Mouse (Mus musculus) thymus, adult 2 months (tissue): Measurements from ENCODE around the gene Ldb3.

ENCODE experiments used
- CTCF ChIP-seq: fragments of 200-500 bp; IDR thresholded peaks from 2 replicates; pipeline ENCODE4 v1.5.1; 2012; ENCODE audit warnings: mild to moderate bottlenecking, control low read depth, low read length, moderate library complexity, borderline replicate concordance; ENCODE audit not compliant: control insufficient read depth, poor library complexity, insufficient read depth; ENCODE audit errors: extremely low read depth
- POLR2A ChIP-seq: fragments of 200-500 bp; IDR thresholded peaks from 2 replicates; pipeline ENCODE4 v1.6.1; 2012; ENCODE audit warnings: mild to moderate bottlenecking, low read length, control low read depth, moderate library complexity; ENCODE audit not compliant: control insufficient read depth, poor library complexity, insufficient read depth; ENCODE audit errors: extremely low read depth

DNA sequence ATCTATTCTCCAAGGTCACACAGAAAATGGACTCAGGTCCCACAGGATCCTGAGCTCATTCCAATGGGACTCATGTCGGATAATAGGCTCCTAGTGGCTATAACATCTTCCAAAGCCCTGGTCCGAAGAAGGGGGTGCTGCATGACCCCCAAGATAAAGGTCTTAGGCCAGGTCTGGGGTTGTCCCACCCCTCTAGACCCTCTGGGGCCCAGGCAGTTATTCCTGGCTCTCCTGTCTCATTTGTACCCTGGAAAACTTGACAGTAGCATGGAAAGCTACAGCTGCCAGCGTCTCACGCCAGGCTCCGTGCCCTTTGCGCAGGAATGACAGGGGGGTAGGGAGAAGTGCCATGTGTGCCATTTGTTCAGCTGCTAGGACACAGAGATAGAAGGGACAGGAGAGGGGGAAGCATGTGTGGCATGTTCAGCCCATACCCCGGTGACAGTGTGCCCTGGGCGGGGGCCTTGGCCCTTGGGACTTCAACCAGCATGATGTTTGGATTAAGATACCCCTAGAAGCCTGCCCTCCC is 767 bp upstream of the Ldb3 start:
- TF ChIP-seq CTCF (no peak), POLR2A (no peak)
